Mouse (Mus musculus): Measurements from ENCODE around the gene Rpl21. TPM values are rescaled to one million over a fixed set of nuclear protein-coding genes. Genes with fewer than 3 reads are reported as not detected.

Gene Rpl21
- polyA plus RNA-seq, 1 experiment from 2014 or later, result 401 TPM

DNA sequence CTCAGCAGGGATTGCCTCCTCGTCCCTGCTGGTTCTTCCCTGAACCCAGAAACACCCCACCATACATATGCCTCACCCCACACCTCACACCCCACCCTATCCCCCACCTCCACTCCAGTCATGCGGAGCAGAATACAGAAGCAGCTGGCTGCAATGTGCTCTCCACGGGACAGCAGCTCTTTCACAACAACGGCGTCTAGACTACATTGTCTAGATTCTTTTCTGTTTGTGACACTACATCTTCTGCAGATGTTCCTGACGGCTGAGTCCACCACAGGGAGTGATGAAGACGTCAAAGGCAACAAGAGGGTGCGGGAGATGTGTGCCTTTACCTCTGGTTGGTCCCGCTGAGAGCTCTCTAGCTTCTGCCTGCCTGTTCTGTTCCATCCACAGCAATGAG is 34.7 kb upstream of the Rpl21 start:
- WGBS, result 54% methylated on average over 9 of the region's 9 CpGs
- no peak for ATAC-seq (ENCODE audit: low FRiP score, low read depth)
- no peaks in the 10 kb centered on the region for H3K27me3 ChIP-seq
- H3K9me3 ChIP-seq, result peaks cover 7% of the 10 kb centered on the region
- peaks cover 10% of the 10 kb centered on the region for H3K4me1 ChIP-seq
- no peak overlapping the region for H3K27ac ChIP-seq (replicated peaks)
- H3K4me2 ChIP-seq (replicated peaks), result no peak overlapping the region
- no peak overlapping the region for H3K4me3 ChIP-seq
- H3K9ac ChIP-seq (replicated peaks), result no peak overlapping the region
- H3K36me3 ChIP-seq, result no peaks in the 10 kb centered on the region

- Histone ChIP-seq H3K9ac (replicated peaks) (no peak overlapping the region), H3K4me1 (no peaks in the 10 kb centered on the region), H3K4me2 (replicated peaks) (no peak overlapping the region), H3K36me3 (no peaks in the 10 kb centered on the region), H3K4me3 (no peak overlapping the region), H3K9me3 (peaks cover 7% of the 10 kb centered on the region), H3K27me3 (no peaks in the 10 kb centered on the region), H3K27ac (replicated peaks) (no peak overlapping the region)
- no peak for ATAC-seq (ENCODE audit: low FRiP score, low read depth)
- 85% methylated on average over 8 of the region's 8 CpGs for WGBS
Measured at GRCm38 (mm10) chr5:146806004-146806430, 26.7 kb upstream of the Rpl21 start.

GRCm38 (mm10) chr5:146809951-146810350 is 22.7 kb upstream of the Rpl21 start:
- ATAC-seq (ENCODE audit: low FRiP score, low read depth), result no peak
- no peaks in the 10 kb centered on the region for H3K4me1 ChIP-seq
- H3K36me3 ChIP-seq, result no peaks in the 10 kb centered on the region
- no peak overlapping the region for H3K4me3 ChIP-seq
- no peaks in the 10 kb centered on the region for H3K9me3 ChIP-seq
- H3K27me3 ChIP-seq, result no peaks in the 10 kb centered on the region
- WGBS, result 74% methylated on average over 5 of the region's 5 CpGs
- no peak overlapping the region for H3K4me2 ChIP-seq (replicated peaks)
- H3K27ac ChIP-seq (replicated peaks), result no peak overlapping the region
- no peak overlapping the region for H3K9ac ChIP-seq (replicated peaks)

GRCm38 (mm10) chr5:146812866-146813265 is 19.8 kb upstream of the Rpl21 start:
- Histone ChIP-seq H3K27ac (replicated peaks) (no peak overlapping the region), H3K4me2 (replicated peaks) (no peak overlapping the region), H3K27me3 (no peaks in the 10 kb centered on the region), H3K4me3 (no peak overlapping the region), H3K36me3 (no peaks in the 10 kb centered on the region), H3K9me3 (no peaks in the 10 kb centered on the region), H3K4me1 (no peaks in the 10 kb centered on the region), H3K9ac (replicated peaks) (no peak overlapping the region)
- no peak for ATAC-seq (ENCODE audit: low FRiP score, low read depth)
- WGBS, result 93% methylated on average over 5 of the region's 5 CpGs

DNA sequence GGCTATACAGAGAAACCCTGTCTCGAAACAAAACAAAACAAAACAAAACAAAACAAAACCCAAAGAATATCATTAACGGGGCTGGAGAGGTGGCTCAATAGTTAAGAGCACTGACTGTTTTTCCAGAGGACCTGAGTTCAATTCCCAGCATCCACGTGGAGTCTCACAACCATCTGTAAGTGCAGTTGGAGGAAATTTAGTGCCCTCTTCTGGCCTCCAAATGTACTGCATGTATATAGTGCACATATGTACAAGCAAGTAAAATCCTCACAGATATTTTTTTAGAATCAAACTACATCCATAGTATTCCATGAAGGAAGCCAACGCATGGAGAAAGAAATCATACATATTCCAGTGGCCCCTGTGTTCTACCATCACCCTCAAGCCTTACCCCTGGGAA is 19.3 kb upstream of the Rpl21 start:
- Histone ChIP-seq H3K4me2 (replicated peaks) (no peak overlapping the region), H3K36me3 (no peaks in the 10 kb centered on the region), H3K27me3 (no peaks in the 10 kb centered on the region), H3K4me1 (no peaks in the 10 kb centered on the region), H3K27ac (replicated peaks) (no peak overlapping the region), H3K9ac (replicated peaks) (no peak overlapping the region), H3K9me3 (no peaks in the 10 kb centered on the region), H3K4me3 (no peak overlapping the region)
- 87% methylated on average over 4 of the region's 4 CpGs for WGBS
- ATAC-seq (ENCODE audit: low FRiP score, low read depth), result no peak

- Histone ChIP-seq H3K9me3 (no peaks in the 10 kb centered on the region), H3K36me3 (no peaks in the 10 kb centered on the region), H3K4me3 (no peak overlapping the region), H3K4me2 (replicated peaks) (no peak overlapping the region), H3K9ac (replicated peaks) (no peak overlapping the region), H3K4me1 (no peaks in the 10 kb centered on the region), H3K27ac (replicated peaks) (no peak overlapping the region), H3K27me3 (no peaks in the 10 kb centered on the region)
- ATAC-seq (ENCODE audit: low FRiP score, low read depth), result no peak
- WGBS, result 83% methylated on average over 4 of the region's 4 CpGs
Measured at GRCm38 (mm10) chr5:146815394-146815793, 17.3 kb upstream of the Rpl21 start.

DNA sequence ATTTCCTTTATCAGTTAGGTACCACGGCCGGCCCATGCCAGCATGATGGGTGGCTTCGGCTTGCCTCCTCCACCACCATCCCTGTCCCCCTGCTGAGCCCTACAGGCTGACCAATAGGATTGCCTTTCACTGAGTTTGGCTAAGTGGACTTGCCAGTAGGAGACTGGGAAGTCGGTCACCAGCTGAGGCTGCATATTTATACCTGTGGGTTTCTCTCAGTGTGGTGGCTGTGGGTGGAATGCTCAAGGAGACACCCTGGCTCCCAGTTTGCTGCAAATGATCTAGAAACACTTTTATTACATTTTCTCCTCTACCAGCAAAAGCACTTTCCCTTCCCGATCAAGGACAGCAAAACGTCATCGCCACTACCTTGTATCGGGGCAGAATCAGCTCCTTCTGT is 15.1 kb upstream of the Rpl21 start:
- 87% methylated on average over 8 of the region's 8 CpGs for WGBS
- Histone ChIP-seq H3K27me3 (no peaks in the 10 kb centered on the region), H3K4me2 (replicated peaks) (no peak overlapping the region), H3K4me3 (no peak overlapping the region), H3K27ac (replicated peaks) (no peak overlapping the region), H3K36me3 (no peaks in the 10 kb centered on the region), H3K9ac (replicated peaks) (no peak overlapping the region), H3K4me1 (no peaks in the 10 kb centered on the region), H3K9me3 (no peaks in the 10 kb centered on the region)
- no peak for ATAC-seq (ENCODE audit: low FRiP score, low read depth)

DNA sequence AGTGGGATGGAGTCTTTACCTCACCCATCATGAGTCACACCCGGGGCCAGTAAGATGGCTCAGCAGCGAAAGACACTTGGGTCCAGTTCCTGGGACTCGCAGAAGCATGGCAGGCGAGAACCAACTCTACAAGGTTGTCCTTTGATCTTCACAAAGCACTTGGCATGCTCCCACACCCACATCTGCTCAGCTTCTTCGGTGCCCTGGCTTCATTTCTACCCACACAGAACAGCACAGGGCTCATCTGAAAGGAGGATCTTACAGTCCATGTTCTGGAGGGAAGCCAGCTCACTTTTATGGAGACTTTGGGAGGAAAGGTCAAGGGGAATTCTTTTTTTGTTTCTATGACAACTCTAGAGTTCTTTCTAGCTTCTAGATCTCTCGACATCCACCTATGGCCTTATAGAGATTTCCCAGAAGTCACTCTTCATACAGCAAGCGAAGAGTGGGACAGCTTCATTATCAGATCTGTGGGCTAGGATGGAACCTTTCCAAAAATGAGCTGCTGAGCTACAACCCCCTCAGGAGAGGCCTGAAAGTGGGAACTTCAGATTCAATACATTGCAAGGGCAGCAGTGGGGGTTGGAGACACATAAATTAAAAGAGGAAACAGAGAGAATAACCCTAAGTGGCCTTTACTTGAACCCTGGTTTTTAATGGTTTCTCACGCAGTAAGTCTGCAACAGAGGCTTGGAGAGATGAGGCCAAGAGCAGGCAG is 13.6 kb upstream of the Rpl21 start:
- Histone ChIP-seq H3K9ac (replicated peaks) (no peak overlapping the region), H3K9me3 (no peaks in the 10 kb centered on the region), H3K36me3 (no peaks in the 10 kb centered on the region), H3K4me1 (no peaks in the 10 kb centered on the region), H3K4me3 (no peak overlapping the region), H3K27me3 (no peaks in the 10 kb centered on the region), H3K27ac (replicated peaks) (no peak overlapping the region), H3K4me2 (replicated peaks) (no peak overlapping the region)
- 82% methylated on average over 8 of the region's 8 CpGs for WGBS
- no peak for ATAC-seq (ENCODE audit: low FRiP score, low read depth)

DNA sequence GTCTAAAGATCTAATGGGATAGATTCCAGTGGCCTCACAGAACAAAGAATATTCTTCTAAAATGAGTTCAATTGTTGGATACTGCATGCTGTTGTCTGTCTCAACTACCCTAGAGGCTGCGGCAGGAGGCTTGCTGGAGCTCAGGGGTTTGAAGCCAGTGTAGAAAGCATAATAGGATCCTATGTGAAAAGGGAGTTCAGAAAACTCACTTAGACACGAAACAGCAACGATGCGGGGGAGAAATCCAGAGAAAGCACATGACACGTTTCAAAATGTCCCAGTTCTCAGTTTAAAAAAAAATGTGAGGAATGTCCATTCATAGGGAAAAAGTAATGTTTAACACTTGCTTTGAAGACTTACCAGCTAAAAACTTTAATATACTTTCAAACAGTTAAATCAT is 9.7 kb upstream of the Rpl21 start:
- no peak overlapping the region for H3K27ac ChIP-seq (replicated peaks)
- no peak overlapping the region for H3K4me3 ChIP-seq
- WGBS, result 88% methylated on average over 5 of the region's 5 CpGs
- no peak overlapping the region for H3K4me2 ChIP-seq (replicated peaks)
- H3K9me3 ChIP-seq, result no peaks in the 10 kb centered on the region
- H3K36me3 ChIP-seq, result no peaks in the 10 kb centered on the region
- no peak for ATAC-seq (ENCODE audit: low FRiP score, low read depth)
- no peak overlapping the region for H3K9ac ChIP-seq (replicated peaks)
- H3K4me1 ChIP-seq, result 0 out of 2 replicates have a peak, but pooled peaks cover 4% of the 10 kb centered on the region
- H3K27me3 ChIP-seq, result no peaks in the 10 kb centered on the region

DNA sequence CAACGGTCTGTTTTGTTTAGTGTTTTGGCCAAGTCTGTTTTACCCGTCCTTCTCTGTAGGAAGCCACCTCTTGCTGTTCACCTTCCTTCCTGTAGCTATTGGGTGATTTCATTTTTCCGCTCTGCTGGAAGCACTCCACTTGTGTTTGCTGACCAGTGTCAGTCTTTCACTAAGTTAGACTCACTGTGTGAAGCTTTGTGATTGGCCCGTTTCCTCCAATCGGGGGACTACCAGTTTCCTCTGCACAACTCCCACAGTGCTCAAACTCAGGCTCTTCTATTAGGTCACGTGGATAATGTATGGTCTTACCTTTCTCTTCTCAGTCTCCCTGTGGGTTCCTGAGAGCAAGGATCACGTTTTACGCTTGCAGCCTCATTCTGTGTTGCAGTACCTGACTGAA is 3.2 kb upstream of the Rpl21 start:
- H3K4me1 ChIP-seq, result peaks cover 10% of the 10 kb centered on the region
- H3K9me3 ChIP-seq, result no peaks in the 10 kb centered on the region
- H3K4me3 ChIP-seq, result no peak overlapping the region
- no peak overlapping the region for H3K4me2 ChIP-seq (replicated peaks)
- no peak for ATAC-seq (ENCODE audit: low FRiP score, low read depth)
- peaks cover 2% of the 10 kb centered on the region for H3K36me3 ChIP-seq
- WGBS, result 59% methylated on average over 8 of the region's 8 CpGs
- no peaks in the 10 kb centered on the region for H3K27me3 ChIP-seq
- no peak overlapping the region for H3K9ac ChIP-seq (replicated peaks)
- no peak overlapping the region for H3K27ac ChIP-seq (replicated peaks)

DNA sequence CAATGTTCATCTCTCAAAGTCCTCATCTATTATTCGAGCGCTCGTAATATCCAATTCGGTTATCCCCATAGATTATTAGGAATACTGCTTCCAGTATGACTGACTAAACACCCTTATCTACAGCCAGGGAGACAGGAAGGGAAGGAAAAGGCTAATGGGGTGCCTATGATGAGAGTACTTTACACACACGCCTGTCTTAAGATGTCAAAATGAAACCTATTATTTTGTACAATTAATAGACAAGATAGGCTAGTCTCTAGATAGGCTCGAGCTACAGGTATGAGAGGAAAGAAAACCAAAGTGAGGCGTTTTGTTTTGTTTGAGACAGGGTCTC is 288 bp upstream of the Rpl21 start:
- Histone ChIP-seq H3K9me3 (no peaks in the 10 kb centered on the region), H3K4me2 (replicated peaks) (peak overlapping the region; percentile 73), H3K9ac (replicated peaks) (peak overlapping the region; percentile 93; the same call in 1 of the 2 replicates), H3K27me3 (no peaks in the 10 kb centered on the region), H3K27ac (replicated peaks) (peak overlapping the region; percentile 82), H3K4me3 (peak overlapping the region; percentile 90), H3K4me1 (peaks cover 9% of the 10 kb centered on the region), H3K36me3 (peaks cover 31% of the 10 kb centered on the region)
- WGBS, result 54% methylated on average over 7 of the region's 7 CpGs
- ATAC-seq (ENCODE audit: low FRiP score, low read depth), result no peak

DNA sequence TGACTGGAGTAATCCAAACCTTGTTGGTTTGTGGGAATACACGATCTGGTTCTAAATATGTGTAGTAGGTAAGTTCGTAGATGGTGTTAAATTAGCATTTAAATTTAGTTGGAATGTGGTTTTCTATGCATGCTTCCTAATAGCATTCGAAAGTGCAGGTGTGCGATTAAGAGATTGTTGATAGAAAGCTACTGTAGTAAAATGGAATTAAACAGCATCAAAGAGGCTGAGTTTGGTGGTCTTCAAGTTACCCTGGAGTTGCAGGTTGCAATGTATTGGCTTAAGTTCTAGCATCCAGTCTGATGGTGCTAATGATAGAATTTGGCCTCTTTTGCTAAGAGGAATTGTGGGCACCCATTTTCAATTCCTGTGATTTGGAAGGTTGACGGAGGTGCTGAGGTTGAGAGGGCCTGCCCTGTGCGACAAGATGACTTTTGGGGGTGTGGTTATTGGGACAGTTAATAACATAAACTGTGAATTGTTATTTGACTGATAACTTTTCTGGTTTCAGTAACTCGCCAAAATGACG is 1.0 kb downstream of the Rpl21 start:
- peaks cover 44% of the 10 kb centered on the region for H3K36me3 ChIP-seq
- H3K4me2 ChIP-seq (replicated peaks), result peak overlapping the region; percentile 73
- peak overlapping the region; percentile 90 for H3K4me3 ChIP-seq
- WGBS, result 30% methylated on average over 8 of the region's 8 CpGs
- peak overlapping the region; percentile 93 for H3K9ac ChIP-seq (replicated peaks)
- H3K9me3 ChIP-seq, result no peaks in the 10 kb centered on the region
- H3K27me3 ChIP-seq, result no peaks in the 10 kb centered on the region
- peaks cover 9% of the 10 kb centered on the region for H3K4me1 ChIP-seq
- no peak for ATAC-seq (ENCODE audit: low FRiP score, low read depth)
- peak overlapping the region; percentile 82; the same call in 1 of the 2 replicates for H3K27ac ChIP-seq (replicated peaks)

- no peaks in the 10 kb centered on the region for H3K27me3 ChIP-seq
- no peak overlapping the region for H3K4me3 ChIP-seq
- H3K27ac ChIP-seq (replicated peaks), result no peak overlapping the region
- H3K36me3 ChIP-seq, result peaks cover 56% of the 10 kb centered on the region
- peaks cover 9% of the 10 kb centered on the region for H3K4me1 ChIP-seq
- WGBS, result 91% methylated on average over 8 of the region's 8 CpGs
- no peak overlapping the region for H3K9ac ChIP-seq (replicated peaks)
- no peak for ATAC-seq (ENCODE audit: low FRiP score, low read depth)
- H3K9me3 ChIP-seq, result no peaks in the 10 kb centered on the region
- H3K4me2 ChIP-seq (replicated peaks), result no peak overlapping the region
Measured at GRCm38 (mm10) chr5:146834959-146835358, 2.3 kb downstream of the Rpl21 start.

All from midbrain, embryonic 12.5 days (tissue).